Mouse (Mus musculus): ENCODE measurements around the gene Atxn7l1. TPM values are rescaled to one million over a fixed set of nuclear protein-coding genes. Genes with fewer than 3 reads are reported as not detected.

Atxn7l1 gene
- polyA plus RNA-seq, 1 experiment = not detected

GRCm38 (mm10) chr12:33338170-33338569 lies 190.7 kb downstream of the Atxn7l1 start:
- Histone ChIP-seq H3K27ac (ENCODE audit: insufficient read depth, low read depth, low read length) (no peak overlapping the region), H3K4me1 (ENCODE audit: control insufficient read depth, insufficient read depth, low read length) (peaks cover 31% of the 10 kb centered on the region), H3K4me3 (ENCODE audit: insufficient read depth, low read depth, low read length) (no peak overlapping the region)
- 54% methylated on average over 5 of the region's 5 CpGs for WGBS
- TF ChIP-seq POLR2A (IDR thresholded peaks at IDR 0.05; ENCODE audit: insufficient read depth, low read depth, low read length) (no peak), CTCF (IDR thresholded peaks at IDR 0.05; ENCODE audit: insufficient read depth, low read depth, low read length) (no peak)

GRCm38 (mm10) chr12:33339822-33340221 lies 192.3 kb downstream of the Atxn7l1 start:
- WGBS = 90% methylated on average over 4 of the region's 4 CpGs
- Histone ChIP-seq H3K4me1 (ENCODE audit: control insufficient read depth, insufficient read depth, low read length) (peaks cover 35% of the 10 kb centered on the region), H3K4me3 (ENCODE audit: insufficient read depth, low read depth, low read length) (no peak overlapping the region), H3K27ac (ENCODE audit: insufficient read depth, low read depth, low read length) (no peak overlapping the region)
- TF ChIP-seq CTCF (IDR thresholded peaks at IDR 0.05; ENCODE audit: insufficient read depth, low read depth, low read length) (no peak), POLR2A (IDR thresholded peaks at IDR 0.05; ENCODE audit: insufficient read depth, low read depth, low read length) (no peak)

GRCm38 (mm10) chr12:33340698-33341097 lies 193.2 kb downstream of the Atxn7l1 start:
- H3K27ac ChIP-seq (ENCODE audit: insufficient read depth, low read depth, low read length) = no peak overlapping the region
- 84% methylated on average over 6 of the region's 6 CpGs for WGBS
- H3K4me3 ChIP-seq (ENCODE audit: insufficient read depth, low read depth, low read length) = no peak overlapping the region
- TF ChIP-seq CTCF (IDR thresholded peaks at IDR 0.05; ENCODE audit: insufficient read depth, low read depth, low read length) = no peak
- TF ChIP-seq POLR2A (IDR thresholded peaks at IDR 0.05; ENCODE audit: insufficient read depth, low read depth, low read length) = no peak
- peaks cover 43% of the 10 kb centered on the region for H3K4me1 ChIP-seq (ENCODE audit: control insufficient read depth, insufficient read depth, low read length)

- Histone ChIP-seq H3K4me1 (ENCODE audit: control insufficient read depth, insufficient read depth, low read length) (peaks cover 46% of the 10 kb centered on the region), H3K27ac (ENCODE audit: insufficient read depth, low read depth, low read length) (no peak overlapping the region), H3K4me3 (ENCODE audit: insufficient read depth, low read depth, low read length) (no peak overlapping the region)
- WGBS = 23% methylated on average over 17 of the region's 17 CpGs
- TF ChIP-seq POLR2A (IDR thresholded peaks at IDR 0.05; ENCODE audit: insufficient read depth, low read depth, low read length) (no peak), CTCF (IDR thresholded peaks at IDR 0.05; ENCODE audit: insufficient read depth, low read depth, low read length) (no peak)
Measured at GRCm38 (mm10) chr12:33341351-33341892, 193.9 kb downstream of the Atxn7l1 start.

- no peak overlapping the region for H3K4me3 ChIP-seq (ENCODE audit: insufficient read depth, low read depth, low read length)
- TF ChIP-seq CTCF (IDR thresholded peaks at IDR 0.05; ENCODE audit: insufficient read depth, low read depth, low read length) = no peak
- no peak for TF ChIP-seq POLR2A (IDR thresholded peaks at IDR 0.05; ENCODE audit: insufficient read depth, low read depth, low read length)
- 37% methylated on average over 25 of the region's 25 CpGs for WGBS
- no peak overlapping the region for H3K27ac ChIP-seq (ENCODE audit: insufficient read depth, low read depth, low read length)
- H3K4me1 ChIP-seq (ENCODE audit: control insufficient read depth, insufficient read depth, low read length) = peaks cover 34% of the 10 kb centered on the region
Measured at GRCm38 (mm10) chr12:33344970-33345772, 197.7 kb downstream of the Atxn7l1 start.

GRCm38 (mm10) chr12:33345773-33346435 lies 198.4 kb downstream of the Atxn7l1 start:
- TF ChIP-seq CTCF (IDR thresholded peaks at IDR 0.05; ENCODE audit: insufficient read depth, low read depth, low read length) = no peak
- no peak for TF ChIP-seq POLR2A (IDR thresholded peaks at IDR 0.05; ENCODE audit: insufficient read depth, low read depth, low read length)
- H3K4me1 ChIP-seq (ENCODE audit: control insufficient read depth, insufficient read depth, low read length) = peaks cover 34% of the 10 kb centered on the region
- WGBS = 69% methylated on average over 23 of the region's 23 CpGs
- no peak overlapping the region for H3K4me3 ChIP-seq (ENCODE audit: insufficient read depth, low read depth, low read length)
- H3K27ac ChIP-seq (ENCODE audit: insufficient read depth, low read depth, low read length) = no peak overlapping the region

GRCm38 (mm10) chr12:33352671-33353070 lies 205.2 kb downstream of the Atxn7l1 start:
- H3K27ac ChIP-seq (ENCODE audit: insufficient read depth, low read depth, low read length) = no peak overlapping the region
- WGBS = 90% methylated on average over 4 of the region's 4 CpGs
- no peak overlapping the region for H3K4me3 ChIP-seq (ENCODE audit: insufficient read depth, low read depth, low read length)
- H3K4me1 ChIP-seq (ENCODE audit: control insufficient read depth, insufficient read depth, low read length) = no peaks in the 10 kb centered on the region
- TF ChIP-seq CTCF (IDR thresholded peaks at IDR 0.05; ENCODE audit: insufficient read depth, low read depth, low read length) (no peak), POLR2A (IDR thresholded peaks at IDR 0.05; ENCODE audit: insufficient read depth, low read depth, low read length) (no peak)

- no peak overlapping the region for H3K27ac ChIP-seq (ENCODE audit: insufficient read depth, low read depth, low read length)
- H3K4me3 ChIP-seq (ENCODE audit: insufficient read depth, low read depth, low read length) = no peak overlapping the region
- H3K4me1 ChIP-seq (ENCODE audit: control insufficient read depth, insufficient read depth, low read length) = peaks cover 11% of the 10 kb centered on the region
- WGBS = 84% methylated on average over 10 of the region's 10 CpGs
- no peak for TF ChIP-seq CTCF (IDR thresholded peaks at IDR 0.05; ENCODE audit: insufficient read depth, low read depth, low read length)
- no peak for TF ChIP-seq POLR2A (IDR thresholded peaks at IDR 0.05; ENCODE audit: insufficient read depth, low read depth, low read length)
Measured at GRCm38 (mm10) chr12:33358345-33358744, 210.9 kb downstream of the Atxn7l1 start.

- WGBS = 92% methylated on average over 7 of the region's 7 CpGs
- Histone ChIP-seq H3K27ac (ENCODE audit: insufficient read depth, low read depth, low read length) (no peak overlapping the region), H3K4me3 (ENCODE audit: insufficient read depth, low read depth, low read length) (no peak overlapping the region), H3K4me1 (ENCODE audit: control insufficient read depth, insufficient read depth, low read length) (peaks cover 11% of the 10 kb centered on the region)
- no peak for TF ChIP-seq CTCF (IDR thresholded peaks at IDR 0.05; ENCODE audit: insufficient read depth, low read depth, low read length)
- TF ChIP-seq POLR2A (IDR thresholded peaks at IDR 0.05; ENCODE audit: insufficient read depth, low read depth, low read length) = no peak
Measured at GRCm38 (mm10) chr12:33359209-33359608, 211.7 kb downstream of the Atxn7l1 start.

Data from olfactory bulb, adult 2 months (tissue).